Mouse (Mus musculus) heart, embryonic 16.5 days (tissue): Measurements from ENCODE around the gene Mpzl1. TPM values are rescaled to one million over a fixed set of nuclear protein-coding genes. Genes with fewer than 3 reads are reported as not detected.

ENCODE experiments used
- ATAC-seq: fragments of 200-750 bp; cut with Nextera tagmentation; replicated peaks from 2 replicates; pipeline ENCODE4 v1.8.0; 2017; ENCODE audit warnings: moderate number of reproducible peaks; ENCODE audit not compliant: insufficient read depth, low FRiP score; ENCODE audit errors: extremely low read depth
- H3K27ac ChIP-seq: fragments of 300-500 bp; sonication (generic); 2 replicates; pipeline ENCODE4 v1.5.1; 2014; ENCODE audit warnings: mild to moderate bottlenecking, low read length, control low read depth, moderate library complexity
- H3K27me3 ChIP-seq: fragments of 300-500 bp; sonication (generic); 2 replicates; pipeline ENCODE4 v1.6.1; 2014; ENCODE audit warnings: low read length, mixed read lengths; ENCODE audit not compliant: control insufficient read depth, insufficient read depth
- H3K36me3 ChIP-seq: fragments of 300-500 bp; sonication (generic); 2 replicates; pipeline ENCODE4 v1.6.1; 2014; ENCODE audit not compliant: control insufficient read depth, insufficient read depth
- H3K4me1 ChIP-seq: fragments of 300-500 bp; sonication (generic); 2 replicates; pipeline ENCODE4 v1.6.1; 2014; ENCODE audit warnings: low read length, mixed read lengths; ENCODE audit not compliant: control insufficient read depth, insufficient read depth
- H3K4me2 ChIP-seq: fragments of 300-500 bp; sonication (generic); 2 replicates; pipeline ENCODE4 v1.6.1; 2014; ENCODE audit warnings: low read depth, mild to moderate bottlenecking, control low read depth, low read length
- H3K4me3 ChIP-seq: fragments of 300-500 bp; sonication (generic); 2 replicates; pipeline ENCODE4 v1.5.1; 2014; ENCODE audit warnings: mild to moderate bottlenecking, control low read depth, low read length
- H3K9ac ChIP-seq: fragments of 300-500 bp; sonication (generic); 2 replicates; pipeline ENCODE4 v1.6.1; 2014; ENCODE audit warnings: low read length, control low read depth
- H3K9me3 ChIP-seq: fragments of 300-500 bp; sonication (generic); replicated peaks from 2 replicates; pipeline ENCODE4 v1.6.1; 2016; ENCODE audit warnings: low read length; ENCODE audit not compliant: control insufficient read depth
- WGBS: fragments of 180-500 bp; shearing (Covaris S2); extraction: QIAGEN DNeasy Blood & Tissue Kit; methylation state at CpG from one replicate; pipeline ENCODE4 v1.1.7; 2014; 5-methylcytosine and 5-hydroxymethylcytosine counted together
- polyA plus RNA-seq: library from polyadenylated mRNA; unstranded; fragments of >200 nt; fragmentation: Nextera tagmentation; extraction: Ambion mirVana; gene quantifications from 2 replicates; pipeline ENCODE4 v1.2.1, GENCODE M21; 2015

Gene Mpzl1
- polyA plus RNA-seq, 1 experiment from 2014 or later = 95.3 TPM

DNA sequence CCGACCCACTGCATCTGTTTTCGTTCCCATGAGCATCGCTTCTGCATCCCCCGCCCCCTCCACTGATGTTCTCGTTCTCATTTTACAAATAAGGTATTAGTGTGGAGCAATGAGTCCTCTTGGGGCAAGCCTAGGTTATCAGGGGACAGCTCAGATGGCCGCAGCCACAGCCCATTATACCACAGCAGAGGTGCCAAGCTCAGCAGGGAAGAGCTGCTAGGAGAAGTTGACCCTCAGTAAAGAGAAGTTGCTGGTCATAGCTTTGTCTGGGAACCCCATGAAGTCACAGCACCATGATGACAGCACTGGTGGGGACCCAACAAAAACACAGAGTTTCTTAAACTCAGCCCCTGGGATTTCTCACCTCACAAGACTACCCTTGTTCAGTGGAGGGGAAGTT, 27.4 kb upstream of the Mpzl1 start:
- H3K36me3 ChIP-seq = peaks cover 28% of the 10 kb centered on the region
- H3K27me3 ChIP-seq = no peaks in the 10 kb centered on the region
- no peak overlapping the region for H3K4me2 ChIP-seq
- WGBS = 73% methylated on average over 6 of the region's 6 CpGs
- H3K27ac ChIP-seq = peak overlapping the region; percentile 97
- peaks cover 36% of the 10 kb centered on the region for H3K4me1 ChIP-seq
- H3K4me3 ChIP-seq = no peak overlapping the region
- H3K9me3 ChIP-seq = no peaks in the 10 kb centered on the region
- ATAC-seq = no peak
- H3K9ac ChIP-seq = no peak overlapping the region

DNA sequence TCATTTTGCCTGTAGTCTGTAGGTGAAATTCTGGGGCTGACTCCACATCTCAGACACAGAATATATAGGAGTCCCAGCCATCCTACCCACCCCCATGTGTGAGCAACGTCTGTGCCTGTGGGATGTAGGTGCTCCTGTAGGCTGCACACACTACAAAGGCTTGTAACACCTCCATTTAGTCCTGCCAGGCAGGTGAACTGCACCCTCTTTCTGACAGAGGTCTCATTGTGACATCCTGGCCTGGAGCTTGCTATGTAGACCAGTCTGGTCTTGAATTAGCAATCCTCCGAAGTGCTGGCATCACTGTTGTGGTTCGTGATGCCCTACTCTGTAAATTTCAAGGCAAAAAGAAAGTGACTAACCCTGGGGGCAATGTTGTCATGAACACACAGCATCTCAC, 26.9 kb upstream of the Mpzl1 start:
- Histone ChIP-seq H3K9ac (no peak overlapping the region), H3K36me3 (peaks cover 28% of the 10 kb centered on the region), H3K4me1 (peaks cover 33% of the 10 kb centered on the region), H3K27me3 (no peaks in the 10 kb centered on the region), H3K4me3 (no peak overlapping the region), H3K9me3 (no peaks in the 10 kb centered on the region), H3K27ac (no peak overlapping the region), H3K4me2 (no peak overlapping the region)
- WGBS = 56% methylated on average over 3 of the region's 3 CpGs
- ATAC-seq = no peak

DNA sequence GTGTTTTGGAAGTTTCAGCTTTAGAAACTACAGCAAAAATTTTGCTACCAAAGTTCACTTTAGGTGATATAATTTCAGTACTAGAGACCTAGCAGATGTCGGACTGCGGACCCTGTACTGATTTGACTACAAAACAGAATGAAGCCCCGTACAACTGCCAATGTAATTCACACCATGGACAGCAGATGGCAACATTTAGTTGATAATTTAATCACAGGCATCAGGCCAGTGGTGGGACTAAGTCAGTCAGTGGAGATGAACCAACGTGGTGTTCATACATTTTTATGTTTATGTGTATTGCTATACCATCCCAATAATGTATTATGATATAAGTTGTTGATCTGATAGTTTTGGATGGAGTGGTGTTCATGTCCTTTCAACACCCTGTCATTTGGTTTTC, 26.4 kb upstream of the Mpzl1 start:
- 32% methylated on average over 4 of the region's 4 CpGs for WGBS
- no peaks in the 10 kb centered on the region for H3K27me3 ChIP-seq
- H3K27ac ChIP-seq = no peak overlapping the region
- no peak for ATAC-seq
- no peak overlapping the region for H3K4me2 ChIP-seq
- H3K9ac ChIP-seq = no peak overlapping the region
- H3K36me3 ChIP-seq = peaks cover 28% of the 10 kb centered on the region
- H3K9me3 ChIP-seq = no peaks in the 10 kb centered on the region
- H3K4me3 ChIP-seq = no peak overlapping the region
- peaks cover 30% of the 10 kb centered on the region for H3K4me1 ChIP-seq

DNA sequence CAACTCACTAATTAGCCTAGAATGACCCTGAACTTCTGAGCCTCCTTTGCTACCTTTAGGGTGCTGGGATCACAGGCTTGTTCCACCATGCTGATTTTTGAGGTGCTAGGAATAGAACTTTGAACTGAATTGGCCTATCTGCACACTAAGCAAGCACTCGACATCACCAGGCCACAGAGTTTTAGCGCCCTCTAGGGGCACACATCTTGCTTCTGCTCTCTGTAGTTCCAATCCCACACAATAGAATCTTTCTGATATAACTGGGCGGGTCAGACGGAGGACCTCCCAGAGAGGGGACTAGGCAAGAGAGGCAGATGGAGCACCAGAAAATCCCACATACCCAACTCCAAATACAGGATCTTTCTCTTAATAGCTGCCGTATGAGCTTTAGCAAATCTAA, 24.3 kb upstream of the Mpzl1 start:
- peaks cover 25% of the 10 kb centered on the region for H3K4me1 ChIP-seq
- no peak for ATAC-seq
- H3K4me2 ChIP-seq = no peak overlapping the region
- 36% methylated on average over 5 of the region's 5 CpGs for WGBS
- no peaks in the 10 kb centered on the region for H3K9me3 ChIP-seq
- H3K4me3 ChIP-seq = no peak overlapping the region
- H3K36me3 ChIP-seq = peaks cover 40% of the 10 kb centered on the region
- no peak overlapping the region for H3K27ac ChIP-seq
- no peaks in the 10 kb centered on the region for H3K27me3 ChIP-seq
- H3K9ac ChIP-seq = no peak overlapping the region

DNA sequence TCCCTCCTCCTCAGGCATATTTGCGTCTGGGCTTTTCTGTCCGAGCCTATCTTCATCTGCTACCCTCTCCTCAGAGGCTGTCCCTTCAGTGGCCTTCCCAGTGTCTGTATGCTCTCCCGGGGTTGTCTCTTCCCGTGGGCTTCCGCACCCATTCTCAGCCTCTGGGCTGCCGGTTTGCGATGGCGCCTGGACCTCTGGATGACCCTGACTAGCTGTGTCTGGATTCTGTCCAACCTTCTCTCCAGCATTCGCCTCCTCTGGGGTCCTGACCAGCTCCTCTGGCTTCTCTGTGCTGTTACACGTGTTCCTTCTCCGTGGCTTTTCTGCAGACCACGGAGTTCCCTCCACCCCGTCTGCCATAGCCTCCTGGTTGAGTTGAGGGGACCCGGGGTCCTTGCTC, 21.1 kb upstream of the Mpzl1 start:
- Histone ChIP-seq H3K27ac (no peak overlapping the region; the same call in 1 of the 2 replicates), H3K9me3 (no peaks in the 10 kb centered on the region), H3K4me3 (no peak overlapping the region), H3K36me3 (peaks cover 47% of the 10 kb centered on the region), H3K4me2 (no peak overlapping the region), H3K4me1 (peaks cover 14% of the 10 kb centered on the region), H3K9ac (no peak overlapping the region), H3K27me3 (no peaks in the 10 kb centered on the region)
- 26% methylated on average over 14 of the region's 14 CpGs for WGBS
- ATAC-seq = peak; percentile 56; the same call in 1 of the 2 replicates

DNA sequence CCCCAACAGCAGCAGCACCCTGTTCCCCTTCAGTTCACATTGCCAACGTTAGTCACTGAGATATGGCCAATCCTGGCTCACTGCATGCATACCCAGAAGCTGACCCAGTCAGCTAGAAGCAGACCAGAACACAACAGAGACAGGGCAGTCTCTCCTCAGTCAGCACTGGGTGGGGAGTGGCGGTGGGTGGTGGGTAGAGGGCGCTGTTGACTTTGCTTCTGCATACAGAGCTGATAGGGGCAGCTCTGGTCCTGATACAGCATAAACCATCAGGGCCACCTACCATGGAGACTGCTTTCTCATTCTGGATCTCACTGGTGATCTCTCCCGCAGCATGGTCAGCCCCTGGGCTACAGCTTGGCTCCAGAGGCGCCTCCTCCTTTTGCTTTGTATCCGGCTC, 20.7 kb upstream of the Mpzl1 start:
- no peak overlapping the region for H3K4me2 ChIP-seq
- no peak overlapping the region for H3K9ac ChIP-seq
- no peaks in the 10 kb centered on the region for H3K9me3 ChIP-seq
- H3K27me3 ChIP-seq = no peaks in the 10 kb centered on the region
- H3K27ac ChIP-seq = no peak overlapping the region; the same call in 1 of the 2 replicates
- peaks cover 14% of the 10 kb centered on the region for H3K4me1 ChIP-seq
- H3K4me3 ChIP-seq = no peak overlapping the region
- WGBS = 53% methylated on average over 6 of the region's 6 CpGs
- H3K36me3 ChIP-seq = peaks cover 51% of the 10 kb centered on the region
- ATAC-seq = no peak; the same call in 1 of the 2 replicates

DNA sequence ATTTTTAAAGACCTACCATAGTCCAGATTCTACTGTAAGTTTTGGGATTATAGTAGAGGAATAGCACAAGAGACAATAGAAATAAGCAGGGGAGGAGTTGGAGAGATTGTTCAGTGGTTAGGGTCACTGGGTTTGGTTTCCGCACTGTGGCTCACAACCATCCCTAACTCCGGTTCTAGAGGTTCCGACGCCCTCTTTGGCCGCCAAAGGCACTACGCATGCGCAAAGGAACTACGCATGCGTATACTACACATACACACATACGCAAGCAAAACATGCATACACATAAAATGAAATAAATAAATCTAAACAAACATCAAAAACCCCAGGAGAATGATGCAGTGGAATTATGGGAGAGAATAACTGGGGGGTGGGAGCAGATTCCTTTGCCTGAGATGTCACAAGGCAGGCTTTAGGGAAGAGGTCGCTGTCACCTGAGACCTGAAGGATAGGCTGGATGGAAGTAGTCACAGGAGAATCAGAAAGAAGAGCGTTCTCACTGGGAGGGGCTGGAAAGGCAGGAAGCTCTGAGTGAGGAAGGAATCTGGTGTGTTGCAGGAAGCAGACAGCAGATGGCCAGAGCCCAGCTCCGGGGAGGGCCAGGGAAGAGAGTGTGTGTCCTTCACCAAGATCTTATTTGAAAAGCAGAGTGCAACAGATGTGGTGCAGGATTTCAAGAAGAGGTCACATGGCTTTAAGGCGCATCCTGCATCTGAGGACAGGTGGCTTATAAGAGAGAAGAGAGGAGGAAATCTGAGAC, 19.0 kb upstream of the Mpzl1 start:
- no peaks in the 10 kb centered on the region for H3K27me3 ChIP-seq
- no peak overlapping the region for H3K9ac ChIP-seq
- no peak; the same call in 1 of the 2 replicates for ATAC-seq
- H3K36me3 ChIP-seq = peaks cover 59% of the 10 kb centered on the region
- no peak overlapping the region for H3K27ac ChIP-seq
- no peaks in the 10 kb centered on the region for H3K9me3 ChIP-seq
- no peak overlapping the region for H3K4me2 ChIP-seq
- peaks cover 14% of the 10 kb centered on the region for H3K4me1 ChIP-seq
- H3K4me3 ChIP-seq = no peak overlapping the region
- 80% methylated on average over 14 of the region's 14 CpGs for WGBS

DNA sequence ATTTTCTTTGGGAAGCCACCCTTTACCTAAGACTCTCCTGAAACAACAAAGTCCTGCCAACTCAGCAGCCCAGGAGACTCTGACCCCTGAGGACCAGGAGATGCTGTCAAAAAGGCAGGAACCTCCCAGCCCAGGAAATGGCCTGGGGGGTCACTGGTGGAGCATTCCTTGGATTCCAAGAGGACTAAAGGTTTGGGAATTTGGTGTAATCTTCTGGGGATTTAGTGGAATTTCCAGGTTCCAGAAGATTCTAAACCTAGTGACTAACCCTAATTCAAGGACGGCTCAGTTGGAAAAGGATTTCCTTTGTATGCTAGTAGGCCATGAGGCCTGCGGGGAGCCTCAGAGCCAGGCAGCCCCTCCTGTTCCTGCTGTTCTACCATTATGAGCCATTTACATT, 18.2 kb upstream of the Mpzl1 start:
- ATAC-seq = no peak
- H3K4me1 ChIP-seq = peaks cover 14% of the 10 kb centered on the region
- WGBS = 58% methylated on average over 2 of the region's 2 CpGs
- peaks cover 57% of the 10 kb centered on the region for H3K36me3 ChIP-seq
- no peaks in the 10 kb centered on the region for H3K27me3 ChIP-seq
- no peak overlapping the region for H3K27ac ChIP-seq
- no peak overlapping the region for H3K9ac ChIP-seq
- no peak overlapping the region for H3K4me2 ChIP-seq
- no peak overlapping the region for H3K4me3 ChIP-seq
- H3K9me3 ChIP-seq = no peaks in the 10 kb centered on the region

DNA sequence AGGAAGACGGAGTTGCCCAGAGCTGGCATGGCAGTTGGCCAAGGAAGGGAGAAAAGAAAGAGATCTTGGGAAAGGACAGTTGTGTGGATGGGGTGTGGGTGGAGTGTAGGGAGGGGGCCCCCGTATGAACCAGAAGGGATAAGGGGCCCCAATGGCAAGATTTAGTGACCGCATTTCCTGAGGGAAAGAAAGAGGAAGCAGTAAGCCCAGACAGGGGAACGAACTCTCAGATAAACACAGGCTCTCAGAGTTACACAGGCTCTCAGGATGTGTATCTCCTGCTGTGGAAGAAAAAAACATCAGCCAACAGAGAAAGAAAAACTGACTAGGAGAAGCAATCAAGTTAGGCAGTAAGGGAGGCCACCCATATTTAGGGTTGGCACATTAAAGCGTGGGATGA, 16.8 kb upstream of the Mpzl1 start:
- ATAC-seq = no peak
- H3K9me3 ChIP-seq = no peaks in the 10 kb centered on the region
- 53% methylated on average over 5 of the region's 5 CpGs for WGBS

More for the DNA sequence above, 16.8 kb upstream of the Mpzl1 start:
- H3K27me3 ChIP-seq = no peaks in the 10 kb centered on the region
- H3K9ac ChIP-seq = no peak overlapping the region
- peaks cover 53% of the 10 kb centered on the region for H3K36me3 ChIP-seq
- H3K27ac ChIP-seq = 0 out of 2 replicates have a peak overlapping the region, but pooled peaks have one; percentile 32
- no peak overlapping the region for H3K4me2 ChIP-seq
- H3K4me3 ChIP-seq = no peak overlapping the region
- peaks cover 14% of the 10 kb centered on the region for H3K4me1 ChIP-seq
